Mouse (Mus musculus): Measurements from ENCODE around the gene Tex264. TPM values are rescaled to one million over a fixed set of nuclear protein-coding genes. Genes with fewer than 3 reads are reported as not detected.
"Not testable (repeated sequence)": the region's sequence is repeated elsewhere in the genome, so short reads cannot be mapped to it uniquely, and the experiment has no call there.

The Tex264 gene
- polyA plus RNA-seq, 1 experiment from 2014 or later, result 34.9 TPM

DNA sequence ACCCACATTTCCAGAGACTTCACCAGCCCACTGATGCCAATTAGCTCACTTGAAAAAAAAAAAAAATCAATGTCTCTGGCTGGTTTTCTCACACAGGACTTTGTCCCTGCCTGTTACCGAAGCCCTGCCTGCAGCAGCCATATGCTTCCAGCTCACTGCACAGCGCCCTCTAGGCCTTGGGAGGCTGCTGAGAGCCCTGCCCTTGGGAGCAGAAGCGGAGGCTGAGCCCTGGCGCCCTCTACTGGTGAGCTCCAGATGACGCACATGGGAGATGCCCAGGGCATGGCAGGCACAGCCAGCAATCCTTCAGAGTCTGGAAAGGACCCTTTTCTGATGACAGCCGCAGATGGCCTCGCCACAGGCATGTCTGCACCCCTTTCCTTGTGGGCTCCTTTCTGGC lies 42.6 kb downstream of the Tex264 start:
- no peak for ATAC-seq (ENCODE audit: insufficient number of reproducible peaks, low FRiP score, low TSS enrichment, low read depth)
- Histone ChIP-seq H3K9me3 (ENCODE audit: control insufficient read depth, low read length) (no peaks in the 10 kb centered on the region), H3K27ac (replicated peaks; ENCODE audit: low read depth, low read length) (no peak overlapping the region), H3K27me3 (ENCODE audit: control insufficient read depth, insufficient read depth, low read length) (peaks cover 4% of the 10 kb centered on the region; the same call in 1 of the 2 replicates), H3K36me3 (ENCODE audit: control insufficient read depth, insufficient read depth, low read length) (no peaks in the 10 kb centered on the region), H3K4me1 (ENCODE audit: control insufficient read depth, insufficient read depth, low read length) (no peaks in the 10 kb centered on the region), H3K9ac (ENCODE audit: low read length) (no peak overlapping the region), H3K4me2 (ENCODE audit: low read depth, severe bottlenecking) (no peak overlapping the region), H3K4me3 (ENCODE audit: low read depth, low read length) (no peak overlapping the region)
- 36% methylated on average over 7 of the region's 7 CpGs for WGBS
- peak; percentile 88 for DNase-seq (ENCODE audit: low spot score)

- Histone ChIP-seq H3K27ac (replicated peaks; ENCODE audit: low read depth, low read length) (no peak overlapping the region), H3K4me3 (ENCODE audit: low read depth, low read length) (no peak overlapping the region), H3K9ac (ENCODE audit: low read length) (no peak overlapping the region), H3K36me3 (ENCODE audit: control insufficient read depth, insufficient read depth, low read length) (no peaks in the 10 kb centered on the region), H3K4me2 (ENCODE audit: low read depth, severe bottlenecking) (no peak overlapping the region), H3K9me3 (ENCODE audit: control insufficient read depth, low read length) (no peaks in the 10 kb centered on the region), H3K4me1 (ENCODE audit: control insufficient read depth, insufficient read depth, low read length) (no peaks in the 10 kb centered on the region), H3K27me3 (ENCODE audit: control insufficient read depth, insufficient read depth, low read length) (no peaks in the 10 kb centered on the region)
- DNase-seq (ENCODE audit: low spot score) (no peak), ATAC-seq (ENCODE audit: insufficient number of reproducible peaks, low FRiP score, low TSS enrichment, low read depth) (no peak)
- 71% methylated on average over 5 of the region's 5 CpGs for WGBS
Measured at GRCm38 (mm10) chr9:106641346-106641745, 44.4 kb downstream of the Tex264 start.

GRCm38 (mm10) chr9:106638154-106638553 lies 47.6 kb downstream of the Tex264 start:
- Histone ChIP-seq H3K9me3 (ENCODE audit: control insufficient read depth, low read length) (no peaks in the 10 kb centered on the region), H3K4me3 (ENCODE audit: low read depth, low read length) (no peak overlapping the region), H3K4me2 (ENCODE audit: low read depth, severe bottlenecking) (no peak overlapping the region), H3K36me3 (ENCODE audit: control insufficient read depth, insufficient read depth, low read length) (no peaks in the 10 kb centered on the region), H3K27ac (replicated peaks; ENCODE audit: low read depth, low read length) (no peak overlapping the region), H3K4me1 (ENCODE audit: control insufficient read depth, insufficient read depth, low read length) (no peaks in the 10 kb centered on the region), H3K27me3 (ENCODE audit: control insufficient read depth, insufficient read depth, low read length) (no peaks in the 10 kb centered on the region), H3K9ac (ENCODE audit: low read length) (no peak overlapping the region)
- 92% methylated on average over 8 of the region's 8 CpGs for WGBS
- ATAC-seq (ENCODE audit: insufficient number of reproducible peaks, low FRiP score, low TSS enrichment, low read depth) (no peak), DNase-seq (ENCODE audit: low spot score) (no peak)

GRCm38 (mm10) chr9:106632185-106632584 lies 53.5 kb downstream of the Tex264 start:
- no peaks in the 10 kb centered on the region for H3K36me3 ChIP-seq (ENCODE audit: control insufficient read depth, insufficient read depth, low read length)
- no peak for ATAC-seq (ENCODE audit: insufficient number of reproducible peaks, low FRiP score, low TSS enrichment, low read depth)
- WGBS, result 66% methylated on average over 5 of the region's 5 CpGs
- H3K27me3 ChIP-seq (ENCODE audit: control insufficient read depth, insufficient read depth, low read length), result no peaks in the 10 kb centered on the region
- no peaks in the 10 kb centered on the region for H3K4me1 ChIP-seq (ENCODE audit: control insufficient read depth, insufficient read depth, low read length)
- no peak overlapping the region for H3K4me3 ChIP-seq (ENCODE audit: low read depth, low read length)
- no peak overlapping the region for H3K4me2 ChIP-seq (ENCODE audit: low read depth, severe bottlenecking)
- H3K9me3 ChIP-seq (ENCODE audit: control insufficient read depth, low read length), result no peaks in the 10 kb centered on the region
- DNase-seq (ENCODE audit: low spot score), result no peak
- no peak overlapping the region for H3K27ac ChIP-seq (replicated peaks; ENCODE audit: low read depth, low read length)
- H3K9ac ChIP-seq (ENCODE audit: low read length), result no peak overlapping the region

DNA sequence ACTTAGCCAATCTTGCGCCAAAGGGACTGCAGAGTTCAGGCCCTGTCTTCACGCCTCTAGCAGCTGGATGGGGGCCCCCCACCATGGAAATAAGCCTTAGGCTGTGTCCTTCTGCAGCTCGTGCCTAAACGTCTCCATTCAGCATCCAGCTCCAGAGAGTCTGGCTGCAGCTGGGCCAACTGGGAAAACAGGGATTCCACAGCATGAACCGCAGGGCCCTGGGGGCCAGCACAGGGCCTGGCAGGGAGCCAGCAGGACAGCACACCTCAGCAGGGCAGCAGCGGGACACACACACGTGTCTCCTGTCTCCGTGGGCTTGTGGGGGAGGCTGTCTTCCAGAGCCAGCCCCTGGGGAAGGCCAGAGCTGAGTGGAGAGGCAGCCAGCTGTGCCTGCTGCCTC lies 57.9 kb downstream of the Tex264 start:
- WGBS, result 29% methylated on average over 8 of the region's 8 CpGs
- not testable (repeated sequence) for H3K9me3 ChIP-seq (ENCODE audit: control insufficient read depth, low read length); H3K27ac ChIP-seq (replicated peaks; ENCODE audit: low read depth, low read length); H3K36me3 ChIP-seq (ENCODE audit: control insufficient read depth, insufficient read depth, low read length); H3K27me3 ChIP-seq (ENCODE audit: control insufficient read depth, insufficient read depth, low read length); ATAC-seq (ENCODE audit: insufficient number of reproducible peaks, low FRiP score, low TSS enrichment, low read depth); H3K9ac ChIP-seq (ENCODE audit: low read length); H3K4me3 ChIP-seq (ENCODE audit: low read depth, low read length); DNase-seq (ENCODE audit: low spot score); H3K4me2 ChIP-seq (ENCODE audit: low read depth, severe bottlenecking); H3K4me1 ChIP-seq (ENCODE audit: control insufficient read depth, insufficient read depth, low read length)

GRCm38 (mm10) chr9:106626282-106626681 lies 59.4 kb downstream of the Tex264 start, which contains the start of gene Iqcf6:
Gene Iqcf6 (plus strand): TSS chr9:106626582.
- H3K27me3 ChIP-seq (ENCODE audit: control insufficient read depth, insufficient read depth, low read length), result no peaks in the 10 kb centered on the region
- no peaks in the 10 kb centered on the region for H3K9me3 ChIP-seq (ENCODE audit: control insufficient read depth, low read length)
- H3K4me3 ChIP-seq (ENCODE audit: low read depth, low read length), result no peak within 1 kb of the TSS
- no peaks in the 10 kb centered on the region for H3K36me3 ChIP-seq (ENCODE audit: control insufficient read depth, insufficient read depth, low read length)
- no peak for ATAC-seq (ENCODE audit: insufficient number of reproducible peaks, low FRiP score, low TSS enrichment, low read depth)
- 74% methylated on average over 2 of the region's 2 CpGs for WGBS
- no peak within 1 kb of the TSS for H3K27ac ChIP-seq (replicated peaks; ENCODE audit: low read depth, low read length)
- H3K4me2 ChIP-seq (ENCODE audit: low read depth, severe bottlenecking), result no peak within 1 kb of the TSS
- no peak for DNase-seq (ENCODE audit: low spot score)
- no peak within 1 kb of the TSS for H3K9ac ChIP-seq (ENCODE audit: low read length)
- no peaks in the 10 kb centered on the region for H3K4me1 ChIP-seq (ENCODE audit: control insufficient read depth, insufficient read depth, low read length)

- no peaks in the 10 kb centered on the region for H3K36me3 ChIP-seq (ENCODE audit: control insufficient read depth, insufficient read depth, low read length)
- no peak overlapping the region for H3K4me2 ChIP-seq (ENCODE audit: low read depth, severe bottlenecking)
- no peaks in the 10 kb centered on the region for H3K4me1 ChIP-seq (ENCODE audit: control insufficient read depth, insufficient read depth, low read length)
- no peak overlapping the region for H3K9ac ChIP-seq (ENCODE audit: low read length)
- H3K27me3 ChIP-seq (ENCODE audit: control insufficient read depth, insufficient read depth, low read length), result no peaks in the 10 kb centered on the region
- H3K27ac ChIP-seq (replicated peaks; ENCODE audit: low read depth, low read length), result no peak overlapping the region
- no peak overlapping the region for H3K4me3 ChIP-seq (ENCODE audit: low read depth, low read length)
- ATAC-seq (ENCODE audit: insufficient number of reproducible peaks, low FRiP score, low TSS enrichment, low read depth) (no peak), DNase-seq (ENCODE audit: low spot score) (no peak)
- WGBS, result 84% methylated on average over 3 of the region's 3 CpGs
- H3K9me3 ChIP-seq (ENCODE audit: control insufficient read depth, low read length), result no peaks in the 10 kb centered on the region
Measured at GRCm38 (mm10) chr9:106617496-106617895, 68.2 kb downstream of the Tex264 start.

DNA sequence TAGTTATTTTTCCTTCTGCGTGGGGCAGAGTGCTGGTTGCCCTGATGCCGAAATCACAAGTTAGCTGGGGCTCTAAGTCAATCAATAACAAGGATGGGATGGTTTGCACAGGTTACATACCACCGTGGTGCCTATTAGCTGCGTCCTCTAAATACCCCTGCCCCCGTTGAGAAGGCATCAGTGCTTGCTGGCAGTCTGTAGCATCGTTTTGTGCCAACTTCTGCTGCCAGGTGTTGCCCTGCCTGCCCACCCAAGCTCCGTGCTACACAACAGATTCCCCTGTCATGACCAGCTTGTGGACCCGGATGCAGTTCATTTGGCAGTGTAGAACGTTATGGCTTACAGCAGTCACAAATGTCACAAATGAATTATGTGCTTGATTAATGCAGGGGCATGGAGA lies 69.4 kb downstream of the Tex264 start:
- Histone ChIP-seq H3K9ac (ENCODE audit: low read length) (no peak overlapping the region), H3K9me3 (ENCODE audit: control insufficient read depth, low read length) (no peaks in the 10 kb centered on the region), H3K36me3 (ENCODE audit: control insufficient read depth, insufficient read depth, low read length) (no peaks in the 10 kb centered on the region), H3K27me3 (ENCODE audit: control insufficient read depth, insufficient read depth, low read length) (no peaks in the 10 kb centered on the region), H3K27ac (replicated peaks; ENCODE audit: low read depth, low read length) (no peak overlapping the region), H3K4me1 (ENCODE audit: control insufficient read depth, insufficient read depth, low read length) (no peaks in the 10 kb centered on the region), H3K4me2 (ENCODE audit: low read depth, severe bottlenecking) (no peak overlapping the region), H3K4me3 (ENCODE audit: low read depth, low read length) (no peak overlapping the region)
- ATAC-seq (ENCODE audit: insufficient number of reproducible peaks, low FRiP score, low TSS enrichment, low read depth), result no peak
- 86% methylated on average over 9 of the region's 9 CpGs for WGBS
- no peak for DNase-seq (ENCODE audit: low spot score)

DNA sequence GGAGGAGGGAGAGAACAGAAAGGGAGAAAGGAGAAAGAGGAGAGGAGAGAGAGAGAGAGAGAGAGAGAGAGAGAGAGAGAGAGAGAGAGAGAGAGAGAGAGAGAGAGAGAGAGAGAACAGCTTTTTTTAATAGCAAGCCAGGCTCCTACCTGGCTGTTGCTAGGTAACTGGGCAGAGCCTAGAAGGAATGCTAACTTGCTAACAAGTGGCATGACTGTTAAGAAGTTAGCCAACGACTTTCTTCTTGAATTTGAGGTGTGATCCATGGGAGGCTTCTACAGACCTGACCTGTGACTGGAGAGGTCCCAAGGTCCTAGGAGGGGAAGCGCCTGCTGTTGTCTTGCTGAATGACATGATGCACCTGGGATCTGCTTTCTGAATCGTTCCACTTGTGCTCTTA lies 71.1 kb downstream of the Tex264 start:
- no peak overlapping the region for H3K27ac ChIP-seq (replicated peaks; ENCODE audit: low read depth, low read length)
- 52% methylated on average over 3 of the region's 3 CpGs for WGBS
- no peaks in the 10 kb centered on the region for H3K36me3 ChIP-seq (ENCODE audit: control insufficient read depth, insufficient read depth, low read length)
- no peaks in the 10 kb centered on the region for H3K9me3 ChIP-seq (ENCODE audit: control insufficient read depth, low read length)
- H3K27me3 ChIP-seq (ENCODE audit: control insufficient read depth, insufficient read depth, low read length), result no peaks in the 10 kb centered on the region
- no peaks in the 10 kb centered on the region for H3K4me1 ChIP-seq (ENCODE audit: control insufficient read depth, insufficient read depth, low read length)
- DNase-seq (ENCODE audit: low spot score), result no peak
- no peak overlapping the region for H3K4me3 ChIP-seq (ENCODE audit: low read depth, low read length)
- H3K4me2 ChIP-seq (ENCODE audit: low read depth, severe bottlenecking), result no peak overlapping the region
- ATAC-seq (ENCODE audit: insufficient number of reproducible peaks, low FRiP score, low TSS enrichment, low read depth), result no peak
- no peak overlapping the region for H3K9ac ChIP-seq (ENCODE audit: low read length)

Measured in limb, embryonic 11.5 days (tissue).